Mouse (Mus musculus): Measurements from ENCODE around the gene Gm11444. TPM values are rescaled to one million over a fixed set of nuclear protein-coding genes. Genes with fewer than 3 reads are reported as not detected.
A peak's percentile ranks its signal among the peaks of the same experiment; 100 is the strongest.

Gene Gm11444
- total and polyA plus RNA-seq, 3 experiments, result not detected

DNA sequence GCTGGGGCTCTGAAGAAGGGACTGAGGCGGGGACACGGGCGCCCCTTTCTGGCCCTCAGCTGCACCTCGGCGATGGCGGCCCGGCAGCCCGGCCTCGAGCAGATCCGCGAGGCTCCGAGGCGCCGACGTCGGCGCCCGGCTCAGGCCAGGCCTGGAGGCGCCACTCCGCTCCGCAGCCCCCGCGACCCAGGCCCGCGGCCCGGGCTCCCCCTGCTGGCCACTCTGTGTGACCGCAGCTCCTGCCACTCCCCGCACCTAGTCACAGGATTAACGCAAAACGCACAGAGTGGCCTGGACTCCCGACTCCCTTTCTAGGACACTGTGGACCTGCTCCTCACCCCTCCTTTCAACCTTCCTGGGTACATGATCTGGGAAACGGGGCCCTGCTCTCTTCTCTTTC lies 8.2 kb downstream of the Gm11444 start:
- peak; percentile 40 for DNase-seq (ENCODE audit: extremely low read depth)
- Histone ChIP-seq H3K4me1 (ENCODE audit: control insufficient read depth in 1 of 2, insufficient read depth in 2 of 2) (peaks cover 2 to 19% of the 10 kb centered on the region in 2 experiments), H3K27me3 (replicated peaks) (peaks cover 58% of the 10 kb centered on the region), H3K27ac (ENCODE audit: insufficient read depth, low read depth) (no peak overlapping the region), H3K36me3 (replicated peaks in 1 of 2; ENCODE audit: control insufficient read depth in 1 of 2, insufficient read depth in 1 of 2, low read length in 1 of 2) (no peaks in the 10 kb centered on the region), H3K9ac (ENCODE audit: insufficient read depth, low read depth) (no peak overlapping the region), H3K9me3 (replicated peaks; ENCODE audit: low read length) (peaks cover 39% of the 10 kb centered on the region), H3K4me2 (ENCODE audit: insufficient read depth, low read depth, poor library complexity, severe bottlenecking) (peak overlapping the region; percentile 24; the same call in 1 of the 2 replicates), H3K4me3 (replicated peaks in 1 of 3; ENCODE audit: low read depth in 2 of 3, low read length in 2 of 3, poor library complexity in 1 of 3) (no peak overlapping the region), H3K79me2 (replicated peaks; ENCODE audit: control insufficient read depth, extremely low read depth, insufficient read depth, poor library complexity, severe bottlenecking) (no peaks in the 10 kb centered on the region)
- in situ Hi-C loops (cut with MboI; ENCODE audit: low pct_ligation_motif_present, low pct_unique_long_range_greater_than_20kb, low sequenced_read_pairs), result no loop called here
- dilution Hi-C loops (cut with MboI; ENCODE audit: extremely low pct_ligation_motif_present, extremely low pct_unique_long_range_greater_than_20kb, low sequenced_read_pairs), result no loop called here
- TF ChIP-seq TCF12 (IDR thresholded peaks at IDR 0.05; ENCODE audit: low read depth, low read length) (0 out of 2 replicates have a peak, but pooled peaks have one; percentile 26), CTCF (conservative IDR thresholded peaks at IDR 0.05 in 1 of 2, IDR thresholded peaks at IDR 0.05 in 1 of 2; ENCODE audit: low read depth in 2 of 2, low read length in 2 of 2) (peak; percentile 13 to 78; a peak in 2 of 4 replicates), RAD21 (IDR thresholded peaks at IDR 0.05; ENCODE audit: low read depth, low read length) (peak; percentile 57), MAZ (IDR thresholded peaks at IDR 0.05; ENCODE audit: low read depth, low read length) (0 out of 2 replicates have a peak, but pooled peaks have one; percentile 63), ZMIZ1 (IDR thresholded peaks at IDR 0.05; ENCODE audit: low read depth, low read length) (no peak), ETS1 (conservative IDR thresholded peaks at IDR 0.05; ENCODE audit: low read depth, low read length) (no peak), CHD1 (IDR thresholded peaks at IDR 0.05; ENCODE audit: low read depth, low read length) (no peak), RCOR1 (conservative IDR thresholded peaks at IDR 0.05; ENCODE audit: low read depth, low read length) (no peak), IRF4 (IDR thresholded peaks at IDR 0.05; ENCODE audit: low read depth, low read length) (no peak), POLR2A (IDR thresholded peaks at IDR 0.05; ENCODE audit: low read depth, low read length) (no peak), EP300 (IDR thresholded peaks at IDR 0.05; ENCODE audit: low read length) (no peak), SMC3 (IDR thresholded peaks at IDR 0.05; ENCODE audit: low read depth, low read length) (peak; percentile 67), NELFE (IDR thresholded peaks at IDR 0.05; ENCODE audit: low read depth, low read length) (peak; percentile 25; the same call in 1 of the 2 replicates), USF1 (IDR thresholded peaks at IDR 0.05; ENCODE audit: low read depth, low read length) (no peak), UBTF (IDR thresholded peaks at IDR 0.05; ENCODE audit: low read depth, low read length) (peak; percentile 74; the same call in 1 of the 2 replicates), CHD2 (IDR thresholded peaks at IDR 0.05; ENCODE audit: low read length) (no peak)

DNA sequence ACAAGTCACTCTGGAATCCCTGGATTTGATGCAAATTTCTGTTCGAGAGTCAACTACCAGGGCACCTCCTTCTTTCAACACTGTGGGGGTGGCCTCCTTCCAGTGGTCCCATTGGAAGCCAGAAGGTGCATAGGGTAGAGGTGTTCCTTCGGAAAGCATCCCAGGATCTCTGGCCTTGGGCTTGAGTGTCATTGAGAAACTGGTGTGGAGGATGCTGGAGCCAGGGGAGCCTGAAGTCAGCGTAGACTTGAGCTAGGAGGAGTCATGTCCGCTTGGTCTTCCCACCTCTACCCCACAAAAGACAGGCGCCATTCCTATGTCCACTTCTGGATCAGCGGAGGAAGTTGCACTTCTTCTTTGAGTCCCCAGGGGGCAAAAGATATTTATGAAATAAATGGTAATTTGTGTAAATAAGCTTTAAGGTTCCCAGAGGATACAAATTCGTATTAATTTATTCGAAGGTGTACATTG lies 8.9 kb downstream of the Gm11444 start:
- Histone ChIP-seq H3K36me3 (replicated peaks in 1 of 2; ENCODE audit: control insufficient read depth in 1 of 2, insufficient read depth in 1 of 2, low read length in 1 of 2) (no peaks in the 10 kb centered on the region), H3K27me3 (replicated peaks) (peaks cover 51% of the 10 kb centered on the region), H3K4me2 (ENCODE audit: insufficient read depth, low read depth, poor library complexity, severe bottlenecking) (no peak overlapping the region), H3K9me3 (replicated peaks; ENCODE audit: low read length) (peaks cover 41% of the 10 kb centered on the region), H3K79me2 (replicated peaks; ENCODE audit: control insufficient read depth, extremely low read depth, insufficient read depth, poor library complexity, severe bottlenecking) (no peaks in the 10 kb centered on the region), H3K9ac (ENCODE audit: insufficient read depth, low read depth) (no peak overlapping the region), H3K4me3 (replicated peaks in 1 of 3; ENCODE audit: low read depth in 2 of 3, low read length in 2 of 3, poor library complexity in 1 of 3) (no peak overlapping the region), H3K27ac (ENCODE audit: insufficient read depth, low read depth) (no peak overlapping the region), H3K4me1 (ENCODE audit: control insufficient read depth in 1 of 2, insufficient read depth in 2 of 2) (peaks cover 2 to 17% of the 10 kb centered on the region in 2 experiments; a peak in 3 of 4 replicates)
- TF ChIP-seq USF1 (IDR thresholded peaks at IDR 0.05; ENCODE audit: low read depth, low read length), result no peak
- TF ChIP-seq TBP (conservative IDR thresholded peaks at IDR 0.05; ENCODE audit: low read depth, low read length), result no peak
- dilution Hi-C loops (cut with MboI; ENCODE audit: extremely low pct_ligation_motif_present, extremely low pct_unique_long_range_greater_than_20kb, low sequenced_read_pairs) (no loop called here), in situ Hi-C loops (cut with MboI; ENCODE audit: low pct_ligation_motif_present, low pct_unique_long_range_greater_than_20kb, low sequenced_read_pairs) (no loop called here)
- no peak for DNase-seq (ENCODE audit: extremely low read depth)

All from CH12.LX (cell line).